Mouse (Mus musculus) thymus, postnatal 36 days (tissue): ENCODE data around the gene Obscn.

Experiments used
- DNase-seq, 2 experiments: peaks; one replicate each; pipeline ENCODE4 v3.0.0; 2022; ENCODE audit warnings: mixed read lengths in 2 of 2

Gene Obscn

GRCm38 (mm10) chr11:59051031-59051430 is 85.2 kb downstream of the Obscn start:
- DNase-seq = no peak

GRCm38 (mm10) chr11:59044703-59045330 is 91.4 kb downstream of the Obscn start:
- no peak for DNase-seq

GRCm38 (mm10) chr11:59029003-59029402 is 107.2 kb downstream of the Obscn start:
- DNase-seq = no peak

GRCm38 (mm10) chr11:59026411-59026810 is 109.8 kb downstream of the Obscn start:
- no peak for DNase-seq

GRCm38 (mm10) chr11:59015052-59015451 is 121.2 kb downstream of the Obscn start:
- peak; percentile 44 to 50 for DNase-seq

GRCm38 (mm10) chr11:59002327-59003079 is 133.7 kb downstream of the Obscn start:
- no peak for DNase-seq

- DNase-seq = no peak
Observed at GRCm38 (mm10) chr11:59000635-59001034, 135.6 kb downstream of the Obscn start.

GRCm38 (mm10) chr11:58999830-59000229 is 136.4 kb downstream of the Obscn start:
- DNase-seq = no peak

- DNase-seq = no peak
Observed at GRCm38 (mm10) chr11:58999158-58999557, 137.0 kb downstream of the Obscn start.

- no peak for DNase-seq
Observed at GRCm38 (mm10) chr11:58997541-58997940, 138.7 kb downstream of the Obscn start.

- DNase-seq = peak; percentile 75 to 84
Observed at GRCm38 (mm10) chr11:58995807-58996370, 140.3 kb downstream of the Obscn start.

- DNase-seq = no peak
Observed at GRCm38 (mm10) chr11:58995061-58995806, 141.0 kb downstream of the Obscn start.

GRCm38 (mm10) chr11:58994337-58994826 is 141.8 kb downstream of the Obscn start:
- DNase-seq = peak; percentile 67 to 70

GRCm38 (mm10) chr11:58993091-58993670 is 143.0 kb downstream of the Obscn start:
- DNase-seq = no peak

- no peak for DNase-seq
Observed at GRCm38 (mm10) chr11:58991911-58992310, 144.3 kb downstream of the Obscn start.

- no peak for DNase-seq
Observed at GRCm38 (mm10) chr11:58990794-58991193, 145.4 kb downstream of the Obscn start.

- DNase-seq = no peak
Observed at GRCm38 (mm10) chr11:58990141-58990540, 146.1 kb downstream of the Obscn start.

- DNase-seq = no peak
Observed at GRCm38 (mm10) chr11:58989166-58989565, 147.0 kb downstream of the Obscn start.

GRCm38 (mm10) chr11:58985299-58985917 is 150.8 kb downstream of the Obscn start:
- no peak for DNase-seq

GRCm38 (mm10) chr11:58984657-58985056 is 151.5 kb downstream of the Obscn start:
- DNase-seq = peak; percentile 30 to 60

- no peak for DNase-seq
Observed at GRCm38 (mm10) chr11:58983691-58984341, 152.4 kb downstream of the Obscn start.
